Mouse (Mus musculus) C2C12 (cell line): ENCODE results near the gene Wwox.

ENCODE experiments used
- CEBPB ChIP-seq: IDR thresholded peaks from one replicate; pipeline ENCODE4 v1.6.1; 2011; ENCODE audit warnings: low read depth, mild to moderate bottlenecking, control low read depth, moderate library complexity
- CTCF ChIP-seq: IDR thresholded peaks from one replicate; pipeline ENCODE4 v1.5.1; 2011; ENCODE audit not compliant: control insufficient read depth, insufficient read depth, insufficient read length
- MAX ChIP-seq: IDR thresholded peaks from one replicate; pipeline ENCODE4 v1.6.1; 2011; ENCODE audit warnings: mild to moderate bottlenecking, control low read depth
- MYOD1 ChIP-seq: IDR thresholded peaks from one replicate; pipeline ENCODE4 v1.6.1; 2011; ENCODE audit warnings: low read depth; ENCODE audit not compliant: control insufficient read depth, insufficient read length
- MYOG ChIP-seq: IDR thresholded peaks from one replicate; pipeline ENCODE4 v1.6.1; 2011; ENCODE audit not compliant: control insufficient read depth, insufficient read length; ENCODE audit errors: extremely low read depth
- USF1 ChIP-seq: IDR thresholded peaks from one replicate; pipeline ENCODE4 v1.6.1; 2011; ENCODE audit warnings: low read depth, mild to moderate bottlenecking, control low read depth, moderate library complexity

DNA sequence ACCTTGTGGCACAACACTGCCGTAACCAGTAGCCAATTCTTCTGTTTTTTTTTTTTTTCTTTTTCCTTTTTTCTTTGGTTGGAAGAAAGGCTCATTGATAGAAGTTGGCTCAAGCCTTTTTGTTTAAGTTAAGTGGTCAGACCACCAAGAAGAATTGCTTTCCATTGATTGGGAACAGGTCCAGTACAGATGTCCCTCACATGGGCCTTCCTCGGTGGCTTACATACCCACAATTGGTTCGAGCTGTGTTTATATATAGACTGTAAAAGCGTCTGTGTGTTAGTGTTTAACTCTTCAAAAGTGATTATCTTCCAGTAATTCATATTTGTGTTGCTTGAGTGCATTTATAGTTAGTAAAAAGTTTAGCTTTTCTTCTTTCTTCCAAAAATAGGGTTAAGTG is 176.0 kb downstream of the Wwox start:
- TF ChIP-seq CTCF (no peak), MAX (no peak), CEBPB (no peak), MYOD1 (no peak), MYOG (no peak), USF1 (no peak)
